Mouse (Mus musculus) olfactory bulb, adult 2 months (tissue): ENCODE results near the gene Exosc7. TPM values are rescaled to one million over a fixed set of nuclear protein-coding genes. Genes with fewer than 3 reads are reported as not detected.

Experiments used
- H3K27ac ChIP-seq: fragments of 200-500 bp; 2 replicates; pipeline ENCODE4 v1.5.1; 2012; ENCODE audit warnings: low read depth, low read length; ENCODE audit not compliant: insufficient read depth
- H3K4me1 ChIP-seq: fragments of 200-500 bp; 2 replicates; pipeline ENCODE4 v1.6.1; 2012; ENCODE audit warnings: low read length; ENCODE audit not compliant: control insufficient read depth, insufficient read depth
- H3K4me3 ChIP-seq: fragments of 200-500 bp; 2 replicates; pipeline ENCODE4 v1.5.1; 2012; ENCODE audit warnings: mild to moderate bottlenecking, low read depth, low read length, moderate library complexity; ENCODE audit not compliant: insufficient read depth
- CTCF ChIP-seq: fragments of 200-500 bp; IDR thresholded peaks from 2 replicates; pipeline ENCODE4 v1.5.1; 2012; ENCODE audit warnings: low read depth, mild to moderate bottlenecking, low read length, moderate library complexity; ENCODE audit not compliant: insufficient read depth
- POLR2A ChIP-seq: fragments of 200-500 bp; IDR thresholded peaks from 2 replicates; pipeline ENCODE4 v1.6.1; 2012; ENCODE audit warnings: mild to moderate bottlenecking, low read depth, low read length, moderate library complexity; ENCODE audit not compliant: insufficient read depth
- WGBS: fragments of 180-500 bp; shearing (Covaris S2); methylation state at CpG from one replicate; pipeline ENCODE4 v1.1.7; 2018; 5-methylcytosine and 5-hydroxymethylcytosine counted together
- polyA plus RNA-seq: library from polyadenylated mRNA; stranded (reverse); fragments of >200 nt; gene quantifications from 2 replicates; pipeline ENCODE4 v1.2.4, GENCODE M21; 2012; ENCODE audit warnings: low replicate concordance; ENCODE audit not compliant: missing spikeins, insufficient read depth, insufficient read length

Gene Exosc7
- polyA plus RNA-seq, 1 experiment = not detected

- no peak overlapping the region for H3K4me3 ChIP-seq
- H3K27ac ChIP-seq = no peak overlapping the region
- no peak for TF ChIP-seq POLR2A
- TF ChIP-seq CTCF = no peak
- no peaks in the 10 kb centered on the region for H3K4me1 ChIP-seq
These were observed 8.7 kb upstream of the Exosc7 start for GRCm38 (mm10) chr9:123104362-123104761.

GRCm38 (mm10) chr9:123107186-123107585 is 5.8 kb upstream of the Exosc7 start:
- Histone ChIP-seq H3K4me3 (no peak overlapping the region), H3K4me1 (no peaks in the 10 kb centered on the region), H3K27ac (no peak overlapping the region)
- WGBS = 91% methylated on average over 4 of the region's 4 CpGs
- TF ChIP-seq POLR2A (no peak), CTCF (no peak)

- WGBS = 90% methylated on average over 7 of the region's 7 CpGs
- peaks cover 3% of the 10 kb centered on the region; the same call in 1 of the 2 replicates for H3K4me1 ChIP-seq
- no peak overlapping the region for H3K4me3 ChIP-seq
- no peak overlapping the region for H3K27ac ChIP-seq
- TF ChIP-seq POLR2A (no peak), CTCF (no peak)
These were observed 3.8 kb upstream of the Exosc7 start for GRCm38 (mm10) chr9:123109188-123109587.

GRCm38 (mm10) chr9:123111751-123112221 is 1.2 kb upstream of the Exosc7 start:
- WGBS = 63% methylated on average over 8 of the region's 8 CpGs

GRCm38 (mm10) chr9:123113931-123114330 is 916 bp downstream of the Exosc7 start:
- Histone ChIP-seq H3K27ac (no peak overlapping the region), H3K4me1 (peaks cover 3% of the 10 kb centered on the region; the same call in 1 of the 2 replicates), H3K4me3 (peak overlapping the region; percentile 93)
- TF ChIP-seq POLR2A (no peak), CTCF (no peak)
- WGBS = 46% methylated on average over 6 of the region's 6 CpGs

More at GRCm38 (mm10) chr9:123111751-123112221, 1.2 kb upstream of the Exosc7 start:
- TF ChIP-seq CTCF (no peak), POLR2A (no peak)
- Histone ChIP-seq H3K4me1 (peaks cover 3% of the 10 kb centered on the region; the same call in 1 of the 2 replicates), H3K4me3 (no peak overlapping the region), H3K27ac (no peak overlapping the region)

- no peak overlapping the region for H3K4me3 ChIP-seq
- no peak overlapping the region for H3K27ac ChIP-seq
- 95% methylated on average over 1 of the region's 1 CpGs for WGBS
- TF ChIP-seq POLR2A (no peak), CTCF (no peak)
- peaks cover 3% of the 10 kb centered on the region; the same call in 1 of the 2 replicates for H3K4me1 ChIP-seq
These were observed 2.6 kb downstream of the Exosc7 start for GRCm38 (mm10) chr9:123115566-123115965.

- 69% methylated on average over 3 of the region's 3 CpGs for WGBS
These were observed 10.0 kb downstream of the Exosc7 start for GRCm38 (mm10) chr9:123123017-123123416.

GRCm38 (mm10) chr9:123123571-123124412 is 10.8 kb downstream of the Exosc7 start:
- TF ChIP-seq CTCF = no peak
- no peak for TF ChIP-seq POLR2A
- 83% methylated on average over 6 of the region's 6 CpGs for WGBS

More at GRCm38 (mm10) chr9:123123017-123123416, 10.0 kb downstream of the Exosc7 start:
- no peaks in the 10 kb centered on the region for H3K4me1 ChIP-seq
- H3K27ac ChIP-seq = no peak overlapping the region
- no peak overlapping the region for H3K4me3 ChIP-seq
- TF ChIP-seq POLR2A (no peak), CTCF (no peak)

GRCm38 (mm10) chr9:123124413-123124981 is 11.5 kb downstream of the Exosc7 start:
- Histone ChIP-seq H3K4me1 (no peaks in the 10 kb centered on the region), H3K27ac (no peak overlapping the region), H3K4me3 (no peak overlapping the region)
- TF ChIP-seq CTCF (no peak), POLR2A (no peak)
- 93% methylated on average over 2 of the region's 2 CpGs for WGBS

More at GRCm38 (mm10) chr9:123123571-123124412, 10.8 kb downstream of the Exosc7 start:
- H3K27ac ChIP-seq = no peak overlapping the region
- H3K4me3 ChIP-seq = no peak overlapping the region
- H3K4me1 ChIP-seq = no peaks in the 10 kb centered on the region
